Mouse (Mus musculus) embryonic fibroblast, embryonic 13.5 days (primary cell): Measurements from ENCODE around the gene Prkcz. TPM values are rescaled to one million over a fixed set of nuclear protein-coding genes. Genes with fewer than 3 reads are reported as not detected.

ENCODE experiments used
- H3K27ac ChIP-seq: 2 replicates; pipeline ENCODE4 v1.5.1; 2012; ENCODE audit warnings: low read length, control low read depth, inconsistent platforms; ENCODE audit not compliant: insufficient read depth
- H3K4me1 ChIP-seq: 2 replicates; pipeline ENCODE4 v1.6.1; 2011; ENCODE audit warnings: low read length; ENCODE audit not compliant: control insufficient read depth, insufficient read depth
- H3K4me3 ChIP-seq: 2 replicates; pipeline ENCODE4 v1.5.1; 2011; ENCODE audit warnings: mild to moderate bottlenecking, control low read depth, low read length; ENCODE audit not compliant: insufficient read depth
- CTCF ChIP-seq: IDR thresholded peaks from 2 replicates; pipeline ENCODE4 v1.5.1; 2011; ENCODE audit warnings: mild to moderate bottlenecking, control low read depth, low read length, moderate library complexity, borderline replicate concordance; ENCODE audit not compliant: insufficient read depth
- POLR2A ChIP-seq: IDR thresholded peaks from 2 replicates; pipeline ENCODE4 v1.6.1; 2011; ENCODE audit warnings: low read depth, mild to moderate bottlenecking, control low read depth, low read length, moderate library complexity
- polyA plus RNA-seq: library from polyadenylated mRNA; stranded (reverse); fragments of >200 nt; gene quantifications from 2 replicates; pipeline ENCODE4 v1.2.4, GENCODE M21; 2011; ENCODE audit warnings: low read depth; ENCODE audit not compliant: missing spikeins, insufficient read length

Gene Prkcz
- polyA plus RNA-seq, 1 experiment, result 0.63 TPM

DNA sequence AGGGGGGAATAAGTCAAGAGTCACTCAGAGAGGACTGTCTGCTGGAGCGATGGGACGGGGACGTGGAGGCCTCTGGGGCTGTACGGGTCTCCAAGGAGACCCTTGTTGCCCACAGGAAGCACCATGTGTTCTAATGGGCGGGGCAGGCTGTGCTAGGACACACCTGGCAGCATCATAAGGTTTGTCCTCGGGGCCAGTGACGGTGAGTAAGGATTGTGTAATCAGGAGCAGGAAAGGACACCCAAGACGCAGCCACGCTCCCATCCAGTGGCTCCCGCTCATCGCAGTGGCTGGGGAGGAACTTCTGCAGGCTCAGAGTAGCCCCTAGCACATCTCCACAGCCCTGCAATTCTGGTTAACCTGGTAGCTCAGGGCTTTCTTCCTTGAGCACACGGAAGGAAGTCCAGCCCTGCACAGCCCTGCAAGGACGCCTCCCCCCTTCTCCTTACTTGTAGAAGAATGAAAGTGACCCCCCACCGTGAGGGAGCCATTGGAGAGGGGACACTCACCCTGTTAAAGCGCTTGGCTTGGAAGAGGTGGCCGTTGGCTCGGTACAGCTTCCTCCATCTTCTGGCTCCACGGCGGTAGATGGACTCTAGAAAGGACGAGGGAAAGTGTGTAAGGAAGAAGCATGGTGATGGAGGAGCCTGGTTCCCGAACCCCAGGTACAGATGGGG, 60.6 kb downstream of the Prkcz start:
- H3K4me1 ChIP-seq, result no peaks in the 10 kb centered on the region; the same call in 1 of the 2 replicates
- no peak overlapping the region for H3K27ac ChIP-seq
- TF ChIP-seq CTCF (no peak), POLR2A (no peak)
- no peak overlapping the region for H3K4me3 ChIP-seq

DNA sequence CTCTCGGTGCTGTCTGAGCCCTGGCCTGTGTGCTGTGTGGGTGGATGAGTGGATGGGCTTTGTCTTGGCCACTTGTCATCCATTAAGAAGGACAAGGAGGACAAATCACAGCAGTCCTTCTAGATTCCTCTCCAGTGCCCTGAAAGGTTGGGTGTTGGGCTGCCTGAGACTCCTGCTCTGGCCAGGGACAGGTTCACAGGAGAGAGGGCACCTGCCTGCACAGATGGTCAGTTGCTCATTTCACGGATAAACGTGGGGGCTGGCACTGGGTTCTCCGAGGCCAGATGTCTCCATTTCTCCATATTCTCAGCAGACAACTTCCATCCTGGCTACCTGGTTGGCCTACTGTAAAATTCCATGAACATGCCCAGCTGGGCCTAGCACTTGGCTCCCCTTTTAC, 62.3 kb downstream of the Prkcz start:
- H3K27ac ChIP-seq, result no peak overlapping the region
- H3K4me3 ChIP-seq, result no peak overlapping the region
- no peak for TF ChIP-seq POLR2A
- no peak for TF ChIP-seq CTCF
- H3K4me1 ChIP-seq, result no peaks in the 10 kb centered on the region

DNA sequence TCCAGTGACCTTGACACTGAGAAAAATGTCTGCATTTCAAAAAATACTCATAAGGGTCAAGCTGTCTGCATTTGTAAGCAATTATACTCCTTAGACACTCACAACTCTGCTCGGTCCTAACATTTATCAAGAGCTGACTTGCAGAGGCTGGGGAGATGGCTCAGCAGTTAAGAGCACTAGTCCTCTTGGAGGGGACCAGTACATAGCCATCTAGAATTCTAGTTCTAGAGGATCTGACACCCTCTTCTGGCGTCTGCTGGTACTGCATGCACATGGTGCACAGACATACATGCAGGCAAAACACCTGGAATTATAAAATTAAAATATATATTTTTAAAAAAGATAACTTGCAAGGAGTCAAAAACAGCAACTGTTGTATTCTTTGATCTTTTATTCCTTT, 64.1 kb downstream of the Prkcz start:
- Histone ChIP-seq H3K4me3 (no peak overlapping the region), H3K4me1 (no peaks in the 10 kb centered on the region), H3K27ac (no peak overlapping the region)
- TF ChIP-seq POLR2A (no peak), CTCF (no peak)

DNA sequence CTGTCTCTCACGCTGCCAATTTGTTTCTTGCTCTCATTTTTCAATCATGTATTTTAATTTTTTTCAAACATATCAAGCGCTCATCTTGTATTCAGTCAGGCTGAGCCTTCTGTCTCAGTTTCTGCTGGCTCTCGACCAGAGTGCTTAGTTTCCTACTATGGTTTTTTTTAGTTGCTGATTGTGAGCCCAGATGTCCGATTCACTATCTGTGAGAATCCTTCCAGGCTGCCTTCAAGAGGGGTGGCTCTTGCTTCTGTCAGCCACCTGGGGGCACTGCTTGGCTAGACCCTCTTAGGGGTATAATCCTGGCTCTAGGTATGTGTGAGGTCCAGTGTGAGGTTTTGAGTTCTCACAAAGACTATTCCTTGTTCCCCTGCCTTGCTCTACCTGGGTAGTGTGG, 65.2 kb downstream of the Prkcz start:
- H3K4me3 ChIP-seq, result no peak overlapping the region
- H3K4me1 ChIP-seq, result no peaks in the 10 kb centered on the region
- H3K27ac ChIP-seq, result no peak overlapping the region
- TF ChIP-seq POLR2A (no peak), CTCF (no peak)

DNA sequence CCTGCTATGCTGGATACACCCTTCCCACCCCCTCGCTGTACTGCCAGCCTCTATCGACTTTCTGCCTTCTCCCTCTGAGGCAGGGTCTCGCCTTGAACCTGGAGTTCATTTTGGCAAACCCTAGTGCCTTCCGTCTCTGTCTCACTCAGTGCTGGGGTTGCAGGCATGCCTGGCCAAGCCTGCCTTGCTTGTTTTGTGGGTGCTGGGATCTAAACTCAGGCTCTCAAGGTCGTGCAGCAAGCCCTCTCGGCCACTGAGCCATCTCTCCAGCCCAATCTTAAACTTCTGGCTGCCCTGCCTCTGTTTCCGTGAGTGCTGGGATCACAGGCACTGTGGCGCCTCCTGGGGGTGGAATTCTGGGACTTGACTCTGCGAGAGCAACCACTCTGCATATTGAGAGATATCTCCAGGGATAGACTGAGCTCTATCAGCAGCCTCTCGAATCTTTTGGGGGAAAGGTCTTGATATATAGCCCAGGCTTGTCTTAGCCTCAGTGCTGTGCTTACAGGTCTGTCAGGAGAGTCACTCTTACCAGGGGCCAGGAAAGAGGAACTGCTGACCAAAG, 66.1 kb downstream of the Prkcz start:
- Histone ChIP-seq H3K4me3 (no peak overlapping the region), H3K4me1 (no peaks in the 10 kb centered on the region), H3K27ac (no peak overlapping the region)
- TF ChIP-seq CTCF, result no peak
- TF ChIP-seq POLR2A, result no peak

DNA sequence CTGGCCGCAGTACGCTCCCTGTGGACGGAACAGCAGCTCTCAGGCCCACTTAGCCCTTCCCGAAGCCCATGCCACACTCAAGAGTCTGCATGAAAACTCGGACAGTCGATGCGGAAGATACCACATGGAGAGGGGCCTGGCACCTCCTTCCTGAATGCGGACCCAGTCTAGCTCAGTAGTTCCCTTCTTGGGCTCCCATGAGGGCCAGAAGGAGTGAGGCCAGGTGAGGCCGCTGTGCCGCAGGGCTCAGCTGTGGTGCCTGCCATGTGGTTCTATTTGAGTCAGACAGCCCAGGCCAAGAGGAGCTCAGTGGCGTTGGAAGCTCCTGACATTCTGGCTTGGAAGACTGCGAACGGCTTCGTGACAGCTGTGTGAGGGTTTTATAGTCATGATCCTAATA, 66.8 kb downstream of the Prkcz start:
- Histone ChIP-seq H3K4me3 (no peak overlapping the region), H3K27ac (no peak overlapping the region), H3K4me1 (no peaks in the 10 kb centered on the region)
- TF ChIP-seq CTCF (no peak), POLR2A (no peak)

DNA sequence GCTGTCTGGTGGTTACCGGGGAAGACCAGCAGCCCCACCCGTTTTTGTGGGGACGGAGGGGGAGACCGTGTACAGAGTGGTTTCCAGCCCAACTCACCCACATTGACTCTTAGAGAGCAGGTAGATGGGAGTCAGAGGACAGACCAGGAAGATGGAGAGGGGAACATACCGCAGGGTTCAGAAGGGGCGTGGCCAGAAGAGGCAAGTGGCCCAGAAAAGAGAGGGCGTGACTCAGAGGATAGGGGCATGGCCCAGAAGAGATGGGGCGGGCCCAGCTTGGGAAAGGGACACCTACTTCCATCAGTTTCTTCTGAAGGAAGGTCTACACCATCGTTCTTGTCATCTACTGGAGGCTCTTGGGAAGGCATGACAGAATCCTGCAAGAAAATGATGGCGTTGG, 68.3 kb downstream of the Prkcz start:
- Histone ChIP-seq H3K4me3 (no peak overlapping the region), H3K27ac (no peak overlapping the region), H3K4me1 (no peaks in the 10 kb centered on the region)
- TF ChIP-seq POLR2A (no peak), CTCF (no peak)

DNA sequence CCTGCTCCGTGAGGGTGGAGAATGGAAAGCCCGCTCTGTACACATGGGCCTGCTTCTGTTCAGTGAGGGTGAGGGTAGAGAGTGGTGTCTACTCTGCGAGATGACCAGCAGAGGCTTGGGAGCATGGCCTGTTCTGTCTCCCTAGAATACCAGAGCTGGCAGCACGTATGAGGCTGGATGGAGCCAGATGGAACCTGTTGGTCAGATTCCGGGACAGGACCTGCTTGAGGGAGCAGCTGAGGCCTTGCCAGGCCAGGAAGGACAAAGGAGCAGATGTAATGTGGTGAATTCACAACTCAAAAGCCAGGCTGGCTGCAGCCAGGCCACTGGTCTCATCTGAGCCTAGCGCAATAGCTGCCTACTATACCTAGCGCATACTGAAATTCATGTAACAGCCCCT, 71.1 kb downstream of the Prkcz start:
- Histone ChIP-seq H3K4me1 (no peaks in the 10 kb centered on the region), H3K4me3 (no peak overlapping the region), H3K27ac (no peak overlapping the region)

DNA sequence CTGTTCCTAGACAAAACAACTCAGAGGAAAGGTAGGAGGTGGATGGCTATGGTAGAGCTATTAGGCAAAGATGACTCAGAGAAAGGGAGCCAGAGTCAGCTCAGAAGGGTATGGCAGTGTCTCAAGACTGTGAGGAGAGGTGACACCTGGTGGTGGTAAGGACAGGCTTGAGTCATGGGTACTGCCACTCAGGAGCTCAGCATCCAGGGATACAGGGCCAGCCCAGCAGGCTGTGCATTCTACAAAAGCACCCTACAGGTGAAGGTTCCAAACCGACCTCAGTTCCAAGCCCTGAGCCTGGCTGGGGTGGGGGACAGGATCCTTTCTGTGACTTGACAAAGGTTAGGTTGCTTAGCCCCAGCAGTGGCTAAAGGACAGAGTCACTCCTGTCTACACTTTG, 72.6 kb downstream of the Prkcz start:
- no peak for TF ChIP-seq CTCF
- TF ChIP-seq POLR2A, result no peak
- H3K4me1 ChIP-seq, result peaks cover 8% of the 10 kb centered on the region
- no peak overlapping the region for H3K4me3 ChIP-seq
- H3K27ac ChIP-seq, result no peak overlapping the region

More for the DNA sequence above, 71.1 kb downstream of the Prkcz start:
- TF ChIP-seq POLR2A (no peak), CTCF (no peak)

DNA sequence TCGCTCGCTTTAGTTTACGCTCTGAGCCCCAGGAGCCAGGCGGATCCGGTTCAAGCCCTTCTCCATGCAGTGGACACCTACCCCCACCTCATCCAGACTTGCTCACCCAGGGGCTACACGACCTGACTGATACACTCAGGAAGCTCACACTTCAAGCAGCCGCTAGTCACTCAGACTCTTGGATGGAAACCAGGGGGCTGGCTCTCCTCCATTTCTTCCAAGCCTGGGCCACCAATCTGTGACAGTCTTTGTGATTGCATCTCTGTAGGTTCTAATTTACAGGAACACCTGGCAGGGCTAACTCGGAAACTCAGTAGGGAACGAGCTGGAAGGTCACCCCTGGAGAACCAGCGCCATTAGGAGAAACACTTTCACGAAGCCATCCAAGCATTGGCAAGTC, 73.4 kb downstream of the Prkcz start:
- TF ChIP-seq CTCF, result no peak
- TF ChIP-seq POLR2A, result no peak
- Histone ChIP-seq H3K4me1 (peaks cover 11% of the 10 kb centered on the region), H3K27ac (no peak overlapping the region), H3K4me3 (no peak overlapping the region)

DNA sequence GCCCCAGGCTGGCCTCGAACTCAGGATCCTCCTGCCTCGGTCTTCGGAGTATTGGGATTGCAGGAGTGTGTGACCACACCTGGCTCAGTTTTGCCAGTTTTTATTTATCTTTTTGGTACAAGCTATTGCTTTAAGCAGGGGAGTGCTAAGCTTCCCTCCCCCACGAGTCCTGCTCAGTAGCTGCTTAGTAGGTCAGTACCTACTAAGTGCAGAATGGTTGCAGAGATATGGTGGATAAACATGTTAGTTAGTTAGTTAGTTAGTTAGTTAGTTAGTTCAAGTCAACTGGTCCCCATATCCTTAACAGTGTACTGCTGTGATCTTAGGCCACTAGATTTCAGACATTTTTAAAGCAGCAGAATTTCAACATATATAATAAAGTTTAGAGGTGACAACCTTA, 75.1 kb downstream of the Prkcz start:
- Histone ChIP-seq H3K4me1 (peaks cover 18% of the 10 kb centered on the region), H3K27ac (no peak overlapping the region), H3K4me3 (no peak overlapping the region)
- no peak for TF ChIP-seq CTCF
